Mouse (Mus musculus) left cerebral cortex, adult 2 months (tissue): ENCODE data around the gene Rfng. TPM values are rescaled to one million over a fixed set of nuclear protein-coding genes. Genes with fewer than 3 reads are reported as not detected.
"Not testable (repeated sequence)": the region's sequence is repeated elsewhere in the genome, so short reads cannot be mapped to it uniquely, and the experiment has no call there.

Source experiments
- DNase-seq, 2 experiments: peaks; one replicate each; pipeline ENCODE4 v3.0.0; 2021 to 2022; ENCODE audit warnings: low spot score in 2 of 2, mixed read lengths in 1 of 2; ENCODE audit errors: extremely low spot score in 1 of 2
- H3K27ac ChIP-seq: fragments of 200-600 bp; 2 replicates; pipeline ENCODE4 v1.8.1; 2022
- H3K4me3 ChIP-seq: fragments of 200-600 bp; 2 replicates; pipeline ENCODE4 v1.8.1; 2022
- CTCF ChIP-seq: fragments of 200-600 bp; IDR thresholded peaks from 2 replicates; pipeline ENCODE4 v1.8.1; 2022; ENCODE audit warnings: antibody characterized with exemption, mild to moderate bottlenecking, moderate library complexity
- intact Hi-C: fragments of 180-260 bp; cut with DNase I; formaldehyde crosslinking; loops from one replicate; pipeline ENCODE4 v1.15.1; 2025
- total RNA-seq, 2 experiments: library from RNA; stranded (reverse); gene quantifications; 2 replicates each; pipeline ENCODE4 v1.2.3; 2021

Gene Rfng
- total RNA-seq, 2 experiments from 2014 or later, result 60.7 to 63.2 TPM

GRCm38 (mm10) chr11:120805375-120806298, 21.6 kb upstream of the Rfng start:
- Histone ChIP-seq H3K27ac (no peak overlapping the region), H3K4me3 (no peak overlapping the region)
- no peak for DNase-seq
- intact Hi-C loops, result no loop called here
- no peak for TF ChIP-seq CTCF

- TF ChIP-seq CTCF, result no peak
- intact Hi-C loops, result no loop called here
- no peak for DNase-seq
- H3K4me3 ChIP-seq, result no peak overlapping the region
- no peak overlapping the region for H3K27ac ChIP-seq
Measured at GRCm38 (mm10) chr11:120804769-120805168, 20.8 kb upstream of the Rfng start.

GRCm38 (mm10) chr11:120804274-120804673, 20.3 kb upstream of the Rfng start:
- TF ChIP-seq CTCF, result no peak
- intact Hi-C loops, result no loop called here
- H3K4me3 ChIP-seq, result no peak overlapping the region
- H3K27ac ChIP-seq, result no peak overlapping the region
- no peak for DNase-seq

- H3K27ac ChIP-seq, result peak overlapping the region; percentile 69
Measured at GRCm38 (mm10) chr11:120800061-120800904, 16.3 kb upstream of the Rfng start.

GRCm38 (mm10) chr11:120799316-120799890, 15.4 kb upstream of the Rfng start:
- Histone ChIP-seq H3K27ac (peak overlapping the region; percentile 69; the same call in 1 of the 2 replicates), H3K4me3 (no peak overlapping the region)
- no peak for TF ChIP-seq CTCF
- DNase-seq, result no peak
- intact Hi-C loops, result no loop called here

More at GRCm38 (mm10) chr11:120800061-120800904, 16.3 kb upstream of the Rfng start:
- intact Hi-C loops, result loop anchor here (1.0 to 2.0 kb wide), 2 partner anchors 23 to 80 kb away; no protein-coding TSS in a partner anchor
- DNase-seq, result peak; percentile 79 to 85
- TF ChIP-seq CTCF, result peak; percentile 95
- no peak overlapping the region for H3K4me3 ChIP-seq

GRCm38 (mm10) chr11:120798244-120798643, 14.2 kb upstream of the Rfng start:
- DNase-seq, result no peak
- intact Hi-C loops, result no loop called here
- no peak overlapping the region for H3K27ac ChIP-seq
- no peak for TF ChIP-seq CTCF
- no peak overlapping the region for H3K4me3 ChIP-seq

- peak overlapping the region; percentile 87 for H3K27ac ChIP-seq
- DNase-seq, result no peak
- TF ChIP-seq CTCF, result no peak
- intact Hi-C loops, result no loop called here
- peak overlapping the region; percentile 92 for H3K4me3 ChIP-seq
Measured at GRCm38 (mm10) chr11:120796614-120796946, 12.6 kb upstream of the Rfng start.

GRCm38 (mm10) chr11:120795756-120796613, 12.0 kb upstream of the Rfng start, which contains the start of gene Dus1l:
Dus1l (minus strand) TSS chr11:120796403.
- Histone ChIP-seq H3K4me3 (peak within 1 kb of the TSS; percentile 92), H3K27ac (peak within 1 kb of the TSS; percentile 89)
- intact Hi-C loops, result no loop called here
- no peak for TF ChIP-seq CTCF
- peak; percentile 97 to 99 for DNase-seq

- no peak overlapping the region for H3K4me3 ChIP-seq
Measured at GRCm38 (mm10) chr11:120792652-120793051, 8.6 kb upstream of the Rfng start.

GRCm38 (mm10) chr11:120789810-120790209, 5.8 kb upstream of the Rfng start:
- TF ChIP-seq CTCF, result peak; percentile 24
- no peak overlapping the region for H3K4me3 ChIP-seq
- intact Hi-C loops, result no loop called here

More at GRCm38 (mm10) chr11:120792652-120793051, 8.6 kb upstream of the Rfng start:
- no peak for DNase-seq
- H3K27ac ChIP-seq, result no peak overlapping the region
- TF ChIP-seq CTCF, result no peak
- intact Hi-C loops, result no loop called here

GRCm38 (mm10) chr11:120789355-120789754, 5.3 kb upstream of the Rfng start:
- intact Hi-C loops, result no loop called here
- Histone ChIP-seq H3K4me3 (no peak overlapping the region), H3K27ac (no peak overlapping the region)
- no peak for DNase-seq
- no peak for TF ChIP-seq CTCF

More at GRCm38 (mm10) chr11:120789810-120790209, 5.8 kb upstream of the Rfng start:
- H3K27ac ChIP-seq, result no peak overlapping the region
- DNase-seq, result no peak

GRCm38 (mm10) chr11:120788460-120788859, 4.5 kb upstream of the Rfng start:
- intact Hi-C loops, result not testable (repeated sequence)

More at GRCm38 (mm10) chr11:120788460-120788859, 4.5 kb upstream of the Rfng start:
- DNase-seq, H3K27ac ChIP-seq, H3K4me3 ChIP-seq: not testable (repeated sequence)
